Mouse (Mus musculus): ENCODE data around the gene Fam166b.

DNA sequence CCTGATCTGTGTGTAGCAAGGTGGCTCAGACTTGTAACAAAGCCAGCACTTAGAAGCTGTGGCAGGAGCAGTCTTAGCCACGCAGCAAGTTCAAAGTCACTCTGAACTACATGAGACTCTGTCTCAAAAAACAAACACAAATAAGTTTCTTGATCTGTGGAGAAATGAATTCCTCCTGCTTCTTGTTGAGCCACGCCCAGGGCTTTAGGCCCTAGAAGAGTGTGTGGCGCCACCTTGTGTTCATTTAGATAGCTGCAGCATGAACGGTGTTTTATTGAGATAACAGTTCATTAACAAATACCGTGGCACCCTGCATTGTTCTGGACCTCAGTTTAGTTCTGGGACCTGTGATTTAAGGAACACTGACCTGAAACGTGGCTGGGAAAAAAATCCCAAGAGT lies 8.6 kb downstream of the Fam166b start:
- TF ChIP-seq POLR2A (IDR thresholded peaks at IDR 0.05; ENCODE audit: borderline replicate concordance, low read depth, low read length) (no peak), CTCF (IDR thresholded peaks at IDR 0.05; ENCODE audit: low read depth, low read length) (peak; percentile 82)
